Mouse (Mus musculus) layer of hippocampus, adult 8-10 months (tissue): ENCODE results near the gene Gm17359. TPM values are rescaled to one million over a fixed set of nuclear protein-coding genes. Genes with fewer than 3 reads are reported as not detected.
"Not testable (repeated sequence)": the region's sequence is repeated elsewhere in the genome, so short reads cannot be mapped to it uniquely, and the experiment has no call there.

ENCODE experiments used
- DNase-seq, 2 experiments: peaks; one replicate each; pipeline ENCODE4 v3.0.0; 2022; ENCODE audit warnings: low spot score in 2 of 2
- total RNA-seq, 4 experiments: library from RNA; stranded (reverse); gene quantifications; 2 replicates each; pipeline ENCODE4 v1.2.4; 2022

The Gm17359 gene
- total RNA-seq, 4 experiments from 2014 or later: not detected

DNA sequence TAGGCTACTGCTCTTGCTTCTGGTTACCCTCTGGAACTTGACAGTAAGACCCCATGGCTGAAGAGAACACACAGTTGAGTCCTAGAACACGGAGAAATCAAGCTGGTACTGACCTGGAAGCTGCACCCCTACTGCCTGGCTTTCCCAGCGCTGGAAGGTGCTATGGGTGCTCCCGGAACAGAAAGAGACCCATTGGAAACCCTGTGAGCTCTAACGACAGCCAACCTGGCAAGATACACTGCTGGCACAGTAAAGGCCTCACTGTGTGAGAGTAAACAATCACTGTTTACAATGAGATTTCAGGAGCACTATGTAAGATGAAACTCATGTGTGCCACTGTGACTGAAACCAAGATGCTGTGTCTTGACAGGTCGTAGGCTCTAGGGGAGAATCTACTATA, 78.6 kb downstream of the Gm17359 start:
- DNase-seq: no peak

DNA sequence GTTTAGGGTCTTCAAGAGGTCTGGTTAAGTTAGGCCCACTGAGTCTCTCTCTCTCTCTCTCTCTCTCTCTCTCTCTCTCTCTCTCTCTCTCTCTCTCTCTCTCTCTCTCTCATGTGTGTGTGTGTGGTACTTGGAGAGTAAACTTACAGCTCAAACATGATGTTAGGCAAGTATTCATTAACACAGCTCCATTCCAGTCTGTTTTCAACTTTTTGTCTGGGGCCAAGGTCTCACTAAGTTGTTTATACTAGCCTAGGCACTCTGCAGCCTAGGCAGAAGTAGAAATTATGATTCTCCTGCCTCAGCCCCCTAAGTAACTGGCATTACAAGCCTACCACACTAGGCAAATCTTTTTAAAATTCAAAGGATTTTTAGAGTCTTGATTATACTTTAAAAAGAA, 79.5 kb downstream of the Gm17359 start:
- DNase-seq: no peak

- no peak for DNase-seq
Observed at GRCm38 (mm10) chr3:79416944-79417680, 80.7 kb downstream of the Gm17359 start.

DNA sequence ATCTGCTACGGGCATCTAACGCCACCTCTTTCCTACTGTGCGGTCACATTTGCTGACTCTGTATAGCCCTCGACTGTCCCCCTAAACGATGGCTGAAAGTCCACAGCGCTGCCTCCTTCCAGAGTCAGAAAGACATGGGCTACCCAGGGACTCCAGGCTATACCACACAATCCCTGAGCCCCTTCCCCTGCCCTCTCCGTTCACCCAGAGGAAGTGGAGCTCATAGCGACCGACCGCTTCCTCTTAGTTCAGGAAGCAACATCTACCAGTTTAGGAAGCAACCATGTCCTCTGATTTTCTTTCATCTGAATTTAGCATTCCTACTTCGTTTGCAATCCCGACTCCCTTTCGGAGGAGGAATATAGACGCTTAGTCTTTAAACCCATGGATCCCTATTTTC, 82.5 kb downstream of the Gm17359 start:
- DNase-seq: no peak

GRCm38 (mm10) chr3:79425441-79425840, 89.0 kb downstream of the Gm17359 start:
- DNase-seq: no peak

DNA sequence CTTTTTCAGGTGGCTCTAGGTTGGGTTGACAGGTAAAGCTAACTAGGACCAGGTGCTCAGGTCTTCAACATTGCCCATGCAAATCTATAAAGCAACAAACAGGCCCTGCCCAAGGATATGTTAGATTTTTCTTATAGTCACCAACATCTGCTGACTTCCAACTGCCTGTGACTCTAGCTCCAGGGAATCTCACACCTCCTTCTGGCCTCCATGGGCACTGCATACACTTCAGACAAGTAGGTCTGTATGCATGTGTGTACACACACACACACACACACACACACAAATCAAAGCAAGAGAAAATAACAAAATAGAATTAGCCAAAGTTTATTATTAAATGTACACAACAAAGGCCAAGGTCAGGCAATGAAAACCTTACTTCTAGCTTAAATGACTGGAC, 97.1 kb downstream of the Gm17359 start:
- no peak for DNase-seq

DNA sequence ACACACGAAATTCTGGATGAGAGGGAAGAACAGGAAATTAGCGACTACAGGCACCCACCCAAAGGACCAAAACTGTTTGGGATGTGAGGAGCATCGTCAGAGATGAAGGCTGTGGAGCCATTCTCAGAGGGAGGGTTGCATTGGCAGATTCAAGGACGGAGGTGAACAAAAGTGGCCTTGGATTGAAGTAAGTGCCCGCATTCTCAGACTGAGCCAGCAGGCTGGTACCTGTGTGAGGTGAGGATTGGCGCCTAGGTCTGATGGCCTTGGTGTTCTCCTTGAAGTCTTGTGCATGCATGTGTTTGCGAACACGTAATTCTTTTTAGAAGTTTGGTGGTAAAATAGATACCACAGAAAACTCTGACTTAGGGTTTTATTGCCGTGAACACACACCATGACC, 98.0 kb downstream of the Gm17359 start:
- no peak for DNase-seq

- DNase-seq: no peak
Observed at GRCm38 (mm10) chr3:79434985-79435384, 98.5 kb downstream of the Gm17359 start.

DNA sequence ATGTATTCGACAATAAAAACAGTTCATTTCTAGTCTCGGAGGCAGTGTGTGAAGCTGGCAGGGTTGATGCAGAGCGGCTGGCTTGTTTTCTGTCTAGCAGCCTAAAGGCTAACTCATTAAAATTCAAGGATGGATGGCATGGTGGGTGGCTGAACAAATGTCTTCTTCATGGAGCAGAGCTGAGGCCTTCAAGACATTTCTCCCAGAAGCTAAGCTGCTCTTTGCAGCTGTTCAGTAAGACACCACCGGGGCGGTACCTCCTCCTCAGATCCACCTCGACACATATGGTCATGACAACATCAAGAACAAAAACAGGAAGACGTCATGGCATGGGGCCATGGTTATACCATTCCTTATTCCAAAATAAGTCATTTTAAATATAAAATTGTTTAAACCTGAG, 99.7 kb downstream of the Gm17359 start:
- DNase-seq: peak; percentile 84 to 87

DNA sequence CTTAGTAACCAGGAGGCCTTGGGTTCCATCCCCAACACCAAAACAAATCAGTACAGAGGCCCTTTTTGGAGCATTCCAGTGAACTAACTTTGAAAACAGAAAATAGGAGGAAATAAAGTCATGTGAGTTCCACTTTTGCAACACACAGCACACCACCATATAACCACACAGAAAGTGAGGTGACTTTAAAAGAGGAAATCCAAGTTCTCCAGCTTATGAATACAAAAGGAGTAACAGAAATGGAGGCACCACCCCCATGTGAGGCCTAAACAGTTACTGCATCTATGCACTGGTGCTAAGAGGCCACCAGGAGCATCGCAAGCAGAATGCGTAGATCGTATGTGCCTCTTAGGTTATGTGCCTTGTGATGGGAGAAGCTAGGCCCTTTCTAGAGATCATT, 101.8 kb downstream of the Gm17359 start:
- DNase-seq: no peak

DNA sequence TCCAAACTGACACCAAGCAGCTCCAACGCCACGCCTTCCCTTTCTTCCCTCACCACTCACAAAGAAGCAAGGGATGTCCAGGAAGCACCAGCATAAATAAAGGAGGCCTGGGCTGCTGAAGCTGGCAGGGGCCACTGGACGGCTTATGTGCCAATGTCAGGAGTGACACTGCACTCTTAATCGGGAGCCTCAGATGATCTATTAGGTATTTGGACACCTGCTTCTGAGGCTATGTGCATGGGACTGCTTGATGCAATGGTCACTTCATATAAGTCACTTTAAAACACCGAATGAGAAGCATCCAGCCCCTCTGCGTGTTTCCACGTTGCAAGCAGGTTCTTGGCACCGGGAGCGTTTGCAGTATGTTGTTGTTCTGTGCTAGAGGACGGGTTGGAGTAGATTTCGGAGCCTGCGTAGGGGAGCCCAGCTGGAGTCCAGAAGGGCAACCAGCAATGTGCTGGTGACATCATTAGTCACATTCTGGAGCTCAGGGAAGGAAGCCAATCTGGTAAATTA, 104.6 kb downstream of the Gm17359 start:
- DNase-seq: peak; percentile 85 to 87

- no peak for DNase-seq
Observed at GRCm38 (mm10) chr3:79443850-79444249, 107.4 kb downstream of the Gm17359 start.

DNA sequence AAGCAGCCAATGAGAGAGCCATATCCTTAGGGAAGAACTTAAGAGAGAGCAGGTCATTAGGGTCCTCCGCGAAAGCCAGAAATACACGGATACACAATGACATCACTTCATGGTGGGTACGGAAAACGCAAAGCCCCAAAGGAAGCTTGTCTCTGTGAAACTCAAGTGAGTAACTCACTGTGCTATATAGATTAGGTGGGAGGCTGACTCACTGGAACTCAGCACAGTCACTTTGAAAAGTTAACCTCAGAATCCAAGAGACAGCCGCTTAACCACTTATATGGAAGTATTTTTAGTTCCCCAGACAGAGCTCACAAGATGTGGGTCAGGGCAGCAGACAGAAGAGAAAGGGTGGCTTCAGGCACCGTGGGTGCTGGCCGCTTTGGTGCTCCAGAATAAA, 108.6 kb downstream of the Gm17359 start:
- no peak for DNase-seq

DNA sequence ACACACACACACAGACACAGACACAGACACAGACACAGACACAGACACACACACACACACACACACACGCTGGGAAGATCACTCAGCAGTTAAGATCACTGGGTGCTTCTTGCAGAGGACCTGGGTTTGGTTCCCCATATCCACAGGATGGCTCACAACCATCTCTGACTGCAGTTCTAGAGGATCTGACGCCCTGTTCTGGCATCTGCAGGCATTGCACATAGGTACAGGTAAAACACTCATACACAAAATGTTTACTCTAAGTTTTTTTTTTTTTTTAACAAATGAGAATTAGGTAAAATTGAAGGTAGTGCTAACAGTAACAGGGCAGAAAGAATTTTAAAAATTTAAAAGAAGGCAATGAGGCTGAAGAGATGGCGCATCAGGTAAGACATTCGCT, 109.7 kb downstream of the Gm17359 start:
- no peak for DNase-seq

- not testable (repeated sequence) for DNase-seq
Observed at GRCm38 (mm10) chr3:79446648-79447047, 110.2 kb downstream of the Gm17359 start.

- no peak for DNase-seq
Observed at GRCm38 (mm10) chr3:79448421-79448820, 112.0 kb downstream of the Gm17359 start.

DNA sequence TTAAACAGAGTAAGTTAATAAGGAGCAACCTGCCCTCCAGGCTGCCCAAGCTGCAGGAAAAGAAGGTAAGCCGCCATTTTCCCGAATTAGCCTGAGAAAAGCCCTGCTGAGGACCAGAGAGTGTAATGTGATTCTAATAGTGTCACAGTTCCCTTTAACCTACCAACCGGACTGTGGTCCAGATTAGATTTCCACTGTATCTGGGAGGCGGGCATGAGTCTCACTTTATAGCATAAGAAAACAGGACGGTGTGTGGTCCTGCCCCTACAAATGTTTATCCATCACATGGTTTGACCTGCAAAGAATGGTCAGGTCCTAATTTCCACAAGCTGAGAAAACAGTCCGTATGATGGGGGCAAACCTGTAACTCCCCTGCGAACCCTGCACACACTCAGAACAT, 112.9 kb downstream of the Gm17359 start:
- no peak for DNase-seq

DNA sequence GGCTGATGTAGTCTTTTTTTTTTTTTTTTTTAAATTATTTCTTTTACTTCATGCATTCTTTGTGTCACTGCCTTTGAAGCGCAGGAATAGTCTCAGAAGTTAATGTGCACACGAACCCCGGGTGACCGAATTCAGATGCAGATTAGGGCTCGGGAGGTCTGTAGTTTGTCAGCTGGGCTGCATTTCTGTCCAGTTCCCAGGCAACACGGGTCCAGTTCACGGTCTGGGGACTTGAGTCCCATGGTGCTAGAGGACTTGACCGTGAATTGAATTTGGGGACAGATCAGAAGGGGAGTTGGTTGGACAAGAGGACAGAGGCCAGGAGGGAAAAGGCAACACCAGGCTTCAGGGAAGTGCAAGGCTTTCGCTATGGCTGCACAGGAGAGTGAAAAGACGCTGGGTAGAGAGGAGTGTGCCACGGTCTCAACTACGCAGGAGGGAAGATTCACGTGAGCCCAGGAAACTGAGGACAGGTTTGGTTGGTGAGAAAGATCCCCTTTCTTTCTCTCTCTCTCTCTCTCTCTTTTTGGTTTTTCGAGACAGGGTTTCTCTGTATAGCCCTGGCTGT, 116.3 kb downstream of the Gm17359 start:
- DNase-seq: no peak

GRCm38 (mm10) chr3:79455761-79456160, 119.3 kb downstream of the Gm17359 start:
- DNase-seq: no peak

- DNase-seq: no peak
Observed at GRCm38 (mm10) chr3:79458651-79459275, 122.3 kb downstream of the Gm17359 start.

- DNase-seq: no peak
Observed at GRCm38 (mm10) chr3:79469440-79469839, 133.0 kb downstream of the Gm17359 start.

DNA sequence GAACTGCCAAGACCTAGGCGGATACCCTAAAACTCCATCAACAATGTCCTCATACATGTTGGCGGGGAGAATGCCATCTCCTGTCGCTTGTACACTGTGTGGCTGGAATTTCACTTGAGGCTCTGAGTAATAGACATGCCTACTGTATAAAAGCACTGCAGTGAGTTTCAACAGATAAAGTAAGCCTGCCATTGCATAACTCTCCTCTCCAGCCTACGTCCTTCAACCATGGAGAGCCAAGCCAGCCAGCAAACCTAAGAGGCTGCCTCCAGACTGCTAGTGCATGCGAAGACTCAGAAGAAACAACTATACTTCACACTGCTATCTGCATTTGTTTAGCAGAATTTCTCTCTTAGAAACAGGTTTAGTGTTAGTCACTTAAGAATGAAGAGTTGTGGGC, 135.9 kb downstream of the Gm17359 start:
- no peak for DNase-seq

- DNase-seq: peak; percentile 60 to 70
Observed at GRCm38 (mm10) chr3:79474911-79475310, 138.4 kb downstream of the Gm17359 start.
